Mouse (Mus musculus) heart, postnatal 0 days (tissue): ENCODE results near the gene Eef1akmt3.

Experiments
- CTCF ChIP-seq: IDR thresholded peaks from 2 replicates; pipeline ENCODE4 v1.5.1; 2016; ENCODE audit warnings: antibody characterized with exemption, control low read depth, low read depth
- EP300 ChIP-seq: IDR thresholded peaks from 2 replicates; pipeline ENCODE4 v1.6.1; 2016; ENCODE audit warnings: antibody characterized with exemption, low read depth

DNA sequence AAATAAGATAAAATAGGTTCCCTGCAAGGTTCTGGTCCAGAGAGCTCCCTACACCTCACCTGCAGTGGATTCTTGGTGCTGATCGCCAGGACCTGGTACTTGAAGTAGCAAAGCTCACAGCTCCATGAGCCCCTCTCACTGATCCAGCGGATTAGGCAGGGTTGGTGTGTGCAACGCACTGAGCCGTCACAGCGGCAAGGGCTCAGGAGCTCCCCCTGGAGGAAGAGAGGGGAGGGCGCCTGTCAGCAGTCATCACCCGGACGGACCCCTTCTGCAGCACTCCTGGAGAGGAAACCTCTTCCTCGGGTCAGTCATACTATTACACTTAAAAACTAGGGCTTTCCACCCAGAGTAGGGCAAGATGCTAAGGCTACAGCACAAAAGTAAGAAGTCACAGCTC, 16.8 kb upstream of the Eef1akmt3 start:
- TF ChIP-seq EP300 (no peak), CTCF (peak; percentile 84)
